Mouse (Mus musculus): ENCODE results near the gene Pprc1.

The Pprc1 gene

DNA sequence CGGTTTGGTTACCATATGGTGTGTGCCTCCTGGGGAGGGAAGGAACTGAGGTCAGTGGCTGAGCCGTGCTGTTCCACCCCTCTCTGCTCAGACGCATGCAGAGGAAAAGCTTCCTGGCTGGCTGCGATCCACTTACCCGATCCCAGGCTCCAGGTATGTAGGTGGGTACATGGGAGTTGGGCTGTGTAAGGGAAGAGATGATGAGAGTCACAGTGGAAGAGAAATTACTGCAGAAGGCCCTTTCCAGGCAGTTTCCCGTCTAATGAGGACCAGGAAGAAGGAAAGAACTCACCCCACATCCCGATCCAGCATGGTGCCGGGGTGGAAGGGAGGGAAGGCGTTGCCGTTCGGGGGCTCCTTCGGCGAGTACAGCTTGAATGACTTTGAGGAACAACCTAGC is 8.7 kb upstream of the Pprc1 start:
- DNase-seq = no peak

DNA sequence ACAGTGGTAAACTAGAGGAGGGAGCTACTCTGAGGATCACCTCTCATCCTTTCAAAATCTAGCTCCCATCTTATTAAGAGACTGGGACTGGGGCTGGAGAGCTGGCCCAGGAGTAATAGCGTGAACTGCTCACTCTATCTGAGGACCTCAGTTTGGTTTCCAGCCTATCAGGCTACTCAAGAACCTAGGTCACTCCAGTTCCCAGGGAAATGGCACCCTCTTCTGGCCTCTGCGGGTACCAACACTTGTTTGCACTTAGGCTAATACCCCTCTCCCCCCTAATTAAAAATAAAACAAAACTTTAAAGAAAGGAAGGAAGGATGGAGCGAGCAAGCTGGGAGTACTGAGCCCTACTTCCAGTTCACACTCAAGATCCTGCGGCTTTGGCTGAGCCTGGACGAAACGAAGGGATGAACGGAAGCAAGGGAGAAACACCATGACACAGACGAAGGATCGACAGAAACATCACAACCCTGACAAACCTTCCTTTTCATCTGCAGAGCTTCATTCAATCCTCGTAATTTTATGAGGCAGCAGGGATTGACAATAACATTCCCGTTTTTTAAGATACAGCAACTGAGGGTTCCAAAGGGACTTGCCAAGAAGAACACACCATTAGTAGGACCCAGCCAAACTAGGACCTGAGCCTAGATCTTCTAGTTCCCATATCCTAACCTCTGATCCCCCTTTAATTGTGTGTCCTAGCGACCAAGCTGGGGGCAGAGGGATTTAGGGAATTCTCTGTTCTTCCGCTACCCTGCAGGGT is 8.0 kb upstream of the Pprc1 start:
- no peak for DNase-seq

DNA sequence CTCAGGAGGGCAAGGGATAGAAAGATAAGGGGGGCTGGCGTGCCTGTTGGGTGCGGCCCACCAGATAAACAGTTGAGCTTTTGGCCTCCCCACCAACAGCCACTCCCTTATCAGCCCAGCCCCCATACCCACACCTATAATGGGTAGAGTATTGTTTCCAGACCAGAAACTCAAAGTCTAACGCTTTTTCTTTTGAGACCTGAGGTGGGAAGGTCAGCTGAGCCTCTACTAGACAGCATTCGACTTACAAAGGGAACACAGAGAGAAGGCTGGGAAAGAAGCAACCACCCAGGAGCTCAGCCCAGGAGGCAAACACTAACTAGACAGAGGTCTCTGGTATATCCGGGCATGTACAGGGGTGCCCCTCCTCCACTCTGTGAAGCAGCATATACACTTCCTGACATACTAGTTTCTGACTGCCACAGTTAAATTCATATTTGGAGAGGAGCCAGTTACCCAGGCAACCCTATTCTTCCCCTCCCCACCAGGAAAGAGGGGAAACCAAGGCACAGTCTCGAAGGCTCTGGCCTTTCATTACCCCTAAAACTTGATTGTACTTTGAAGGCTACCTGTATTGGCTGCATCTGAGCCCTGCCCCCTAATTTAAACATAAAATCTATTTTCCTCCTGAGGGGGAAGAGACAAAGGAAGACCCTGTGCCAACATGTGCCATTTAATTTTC is 7.3 kb upstream of the Pprc1 start:
- DNase-seq = no peak

DNA sequence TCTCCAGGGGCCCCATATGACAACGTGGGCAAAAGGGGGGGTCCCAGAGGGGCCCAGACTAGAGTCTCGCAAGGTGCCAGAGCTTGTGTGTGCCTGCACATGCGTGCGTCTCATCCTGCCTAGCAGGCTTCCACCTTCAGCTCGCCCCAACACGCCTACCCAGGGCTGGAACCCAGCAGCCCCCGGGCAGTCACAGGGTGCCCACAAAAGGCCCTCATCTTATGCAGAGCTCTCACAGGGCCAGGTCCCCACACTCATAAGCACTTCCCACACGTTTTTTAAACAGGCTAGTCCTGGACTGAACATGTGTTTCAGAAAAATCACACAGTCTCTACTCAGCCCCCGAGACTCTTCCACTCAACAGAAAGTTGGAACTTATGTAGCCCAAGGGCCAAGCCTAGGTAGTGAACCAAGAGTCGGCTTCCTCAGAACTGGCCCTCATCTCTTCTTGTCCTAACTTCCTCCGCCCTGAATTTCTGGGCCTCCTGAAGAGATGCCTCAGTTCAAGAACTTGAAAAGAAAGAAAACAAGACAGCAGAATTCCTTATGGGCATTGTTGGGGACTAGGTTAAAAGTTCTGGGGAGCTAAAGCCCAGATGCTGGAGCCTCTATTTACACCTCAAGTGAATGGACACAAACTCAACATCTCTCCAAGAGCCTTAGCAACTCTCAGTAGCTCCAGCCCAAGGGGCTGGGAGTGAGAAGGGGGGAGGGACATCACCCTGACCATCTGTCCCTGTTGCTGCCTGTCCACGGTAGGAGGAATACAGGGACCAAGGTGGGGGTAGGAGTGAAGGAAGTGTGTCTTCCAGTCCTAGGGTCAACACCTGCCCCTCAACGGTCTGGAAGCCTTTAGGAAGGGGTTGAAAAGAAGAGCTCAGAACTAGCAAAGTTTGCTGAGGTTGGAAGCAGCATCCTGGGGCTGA is 6.5 kb upstream of the Pprc1 start:
- DNase-seq = no peak

DNA sequence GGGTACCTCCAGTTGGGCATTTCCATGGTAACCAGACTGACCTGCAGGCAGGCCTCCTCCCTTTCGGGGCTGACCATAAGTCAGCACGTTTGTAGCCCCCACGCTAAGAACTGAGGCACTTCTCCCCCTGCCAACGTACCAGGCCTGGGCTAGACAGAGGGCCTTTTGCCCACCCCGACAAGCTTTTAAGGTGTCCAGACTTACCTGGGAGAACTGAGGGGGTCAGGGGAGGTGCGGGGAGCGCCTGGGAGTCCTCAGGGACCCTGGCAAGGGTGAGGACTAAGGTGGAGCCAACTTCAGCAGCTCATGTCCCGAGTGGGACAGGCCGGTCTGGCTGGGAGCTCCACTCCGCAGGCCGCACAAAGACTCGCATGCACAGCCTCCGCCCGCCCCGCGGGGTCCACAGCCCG is 5.8 kb upstream of the Pprc1 start:
- DNase-seq = no peak

GRCm38 (mm10) chr19:46039478-46039877 is 5.2 kb upstream of the Pprc1 start:
- DNase-seq = peak; percentile 99

DNA sequence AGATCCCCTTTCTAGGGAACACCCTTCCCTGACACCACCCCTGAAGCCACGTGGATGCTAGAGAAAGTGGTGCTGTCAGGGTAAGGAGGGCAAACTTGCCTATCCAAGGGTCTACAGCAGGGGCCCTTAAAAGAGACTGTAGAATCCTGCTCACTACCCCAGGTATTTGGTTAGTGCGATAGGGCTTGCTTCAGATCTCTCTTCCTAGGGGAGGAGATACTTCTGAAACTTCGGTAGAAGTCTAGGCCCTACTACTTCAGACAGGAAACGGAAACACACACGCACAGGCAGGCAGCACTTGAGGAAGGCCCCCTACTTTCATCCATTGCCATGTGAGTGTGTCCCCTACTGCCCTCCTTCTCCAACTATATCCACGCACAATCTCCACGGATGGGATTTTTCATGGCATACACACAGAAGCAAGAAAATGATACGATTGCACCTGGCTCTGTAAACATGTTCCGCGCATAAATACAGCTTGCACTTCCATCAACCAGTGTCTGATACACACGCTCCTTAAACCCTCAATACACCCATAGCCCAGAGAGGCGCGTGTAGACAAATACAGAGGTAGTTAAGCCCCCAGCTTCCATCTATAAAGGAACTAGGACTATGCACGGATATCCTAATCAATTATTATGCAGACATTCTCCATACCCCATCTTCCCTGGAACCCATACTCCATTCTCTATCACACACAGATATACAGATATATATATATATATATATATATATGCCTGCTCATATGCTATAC is 4.4 kb upstream of the Pprc1 start:
- peak; percentile 22 for DNase-seq

DNA sequence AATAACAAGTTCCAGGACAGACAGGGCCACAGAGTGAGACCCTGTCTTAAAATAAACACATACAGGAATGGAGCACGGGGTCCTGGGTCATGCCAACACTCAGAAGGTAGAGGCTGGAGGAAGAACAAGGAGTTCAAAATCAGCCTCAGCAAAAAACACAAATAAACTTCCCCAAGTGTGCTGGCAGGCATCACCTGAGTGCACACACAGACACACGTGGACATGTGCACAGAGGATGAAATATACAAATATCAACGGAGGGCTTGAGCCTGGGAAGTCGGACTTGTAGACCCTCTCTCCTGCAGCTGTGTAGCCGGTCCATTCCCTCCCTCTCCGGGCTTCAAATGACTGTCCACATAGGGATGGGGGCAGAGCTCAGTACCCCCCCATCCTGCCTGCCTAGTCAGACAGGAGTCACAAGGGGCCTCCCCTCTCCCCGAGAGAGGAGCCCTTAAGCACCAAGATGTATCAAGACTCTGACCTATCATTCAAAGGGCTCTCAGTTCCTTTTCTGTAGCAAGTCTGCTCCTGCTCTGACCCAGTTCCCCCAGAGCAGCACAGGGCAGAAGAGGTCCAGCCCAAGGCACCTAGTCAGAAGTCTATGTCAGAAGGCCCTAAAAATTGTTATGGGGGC is 3.3 kb upstream of the Pprc1 start:
- peak; percentile 33 for DNase-seq

DNA sequence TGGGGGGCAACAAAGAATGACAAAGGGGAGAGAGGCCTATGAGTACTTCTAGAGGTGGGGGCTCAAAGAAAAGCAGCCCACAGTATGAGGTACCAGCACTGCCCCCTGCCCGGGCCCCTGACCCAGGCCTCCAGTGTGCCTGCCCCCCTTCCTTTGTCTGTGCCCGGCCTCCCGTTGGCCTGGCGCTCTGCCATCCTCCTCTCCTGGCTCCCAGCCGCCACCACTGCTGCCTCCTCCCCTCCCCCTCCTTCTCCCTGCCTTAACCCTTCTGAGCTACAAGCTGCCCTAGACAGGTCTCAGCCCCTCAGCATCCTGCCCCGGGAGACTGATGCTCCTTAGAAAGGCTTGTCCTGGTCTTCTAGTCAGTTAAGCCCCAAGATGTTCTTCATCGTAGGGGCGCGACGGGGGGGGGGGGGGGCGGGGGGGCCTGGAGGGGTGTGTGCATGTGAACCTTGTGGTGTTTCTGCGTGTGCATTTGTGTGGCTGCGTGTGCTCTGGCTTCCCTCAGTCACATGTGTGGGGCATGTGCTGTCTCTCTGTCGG is 2.7 kb upstream of the Pprc1 start:
- peak; percentile 87 for DNase-seq

DNA sequence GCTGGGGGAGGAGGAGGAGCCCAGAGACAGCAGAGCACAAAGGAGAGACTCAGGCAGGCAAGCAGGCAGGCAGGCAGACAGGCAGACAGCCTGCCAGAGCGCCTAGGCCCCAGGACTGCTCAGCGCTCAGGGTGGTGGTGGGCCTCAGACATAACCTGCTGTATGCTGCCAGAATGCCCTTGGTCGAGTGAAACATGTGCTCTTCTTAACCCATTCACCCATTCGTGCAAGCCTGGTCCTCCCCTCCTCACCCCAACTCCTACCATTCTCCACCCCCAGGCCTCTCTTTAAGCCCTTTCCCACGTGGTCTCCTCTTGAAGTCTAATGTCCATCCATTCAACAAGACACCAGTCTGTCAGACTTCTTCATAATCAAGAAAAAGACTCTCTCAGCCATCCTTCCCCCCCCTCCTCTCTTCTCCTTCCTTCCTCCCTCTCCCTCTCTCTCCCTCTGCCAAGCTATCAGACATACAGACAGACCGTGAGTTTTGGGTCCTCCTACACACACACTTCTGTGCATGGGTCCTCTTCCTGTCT is 2.1 kb upstream of the Pprc1 start:
- DNase-seq = peak; percentile 81

GRCm38 (mm10) chr19:46043380-46043779 is 1.3 kb upstream of the Pprc1 start:
- DNase-seq = no peak

DNA sequence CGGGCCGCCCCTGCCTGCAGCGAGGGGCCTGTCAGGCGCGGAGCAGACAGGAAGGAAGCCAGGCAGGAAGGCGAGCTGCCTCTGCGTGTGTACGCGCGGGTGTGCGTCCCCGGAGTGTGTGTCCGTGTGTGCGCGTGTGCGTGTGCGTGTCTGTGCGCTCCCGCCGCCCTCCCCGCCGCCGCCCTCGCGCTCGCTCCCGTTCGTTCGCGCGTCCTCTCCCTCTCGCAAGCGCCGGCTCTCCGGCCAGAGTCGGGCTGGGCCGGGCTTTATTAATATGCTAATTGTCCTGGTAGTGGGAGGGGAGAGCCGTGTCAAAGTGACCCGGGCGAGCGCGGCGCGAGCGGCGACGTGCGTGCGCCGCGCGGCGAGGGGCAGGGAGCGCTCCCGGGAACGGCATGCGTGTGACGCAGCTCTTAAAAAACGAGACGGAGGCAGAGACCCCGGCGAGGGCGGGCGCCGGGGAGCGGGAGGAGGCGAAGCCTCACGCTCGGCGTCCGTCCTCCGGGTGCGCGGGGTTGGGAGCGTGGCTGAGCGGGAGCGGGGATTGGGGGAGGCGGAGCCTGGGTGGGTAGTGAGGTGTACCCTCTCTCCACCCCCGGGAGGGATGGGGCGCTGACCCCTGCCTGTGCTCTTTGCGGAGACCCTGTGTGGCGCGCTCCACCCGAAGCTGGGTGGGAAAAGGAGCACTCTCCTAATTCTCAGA is 458 bp downstream of the Pprc1 start, which contains the start of gene Ldb1:
TSS of gene Ldb1 (minus strand) at position 222 of the 703 bp plus-strand sequence.
- DNase-seq = peak; percentile 93

DNA sequence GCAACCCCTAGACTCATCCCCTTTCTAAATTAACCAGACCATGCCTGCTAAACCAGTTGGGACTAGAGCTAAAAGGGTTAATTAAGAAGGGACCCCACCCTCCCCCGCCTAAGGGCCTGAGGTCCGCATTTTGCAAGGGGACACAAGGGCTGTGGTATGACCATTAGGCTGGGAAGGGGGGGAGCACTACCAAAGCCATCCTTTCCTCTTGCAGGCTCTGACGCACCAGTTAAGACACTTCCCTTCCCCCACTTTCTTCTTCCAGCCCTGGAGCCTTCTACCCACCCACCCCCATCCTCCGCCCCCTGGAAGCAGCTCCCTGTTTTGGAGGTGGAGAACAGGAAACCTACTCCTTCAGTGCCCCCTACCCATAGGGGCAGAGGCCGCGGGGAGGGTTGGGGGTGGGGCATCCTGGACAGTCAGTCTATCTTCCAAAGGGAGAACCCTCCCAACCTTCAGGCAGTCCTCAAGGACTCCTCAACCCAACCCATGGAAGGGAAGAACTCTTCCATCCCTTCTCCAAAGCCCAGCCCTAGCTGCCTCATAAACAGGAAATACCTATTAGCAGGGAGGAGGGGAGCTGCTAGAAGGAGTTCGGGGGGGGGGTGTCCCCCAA is 1.1 kb downstream of the Pprc1 start:
- peak; percentile 81 for DNase-seq

- peak; percentile 44 for DNase-seq
These were observed 1.9 kb downstream of the Pprc1 start for GRCm38 (mm10) chr19:46046621-46047025.

- DNase-seq = no peak
These were observed 2.7 kb downstream of the Pprc1 start for GRCm38 (mm10) chr19:46047426-46047825.

- DNase-seq = no peak
These were observed 4.4 kb downstream of the Pprc1 start for GRCm38 (mm10) chr19:46049129-46049528.

DNA sequence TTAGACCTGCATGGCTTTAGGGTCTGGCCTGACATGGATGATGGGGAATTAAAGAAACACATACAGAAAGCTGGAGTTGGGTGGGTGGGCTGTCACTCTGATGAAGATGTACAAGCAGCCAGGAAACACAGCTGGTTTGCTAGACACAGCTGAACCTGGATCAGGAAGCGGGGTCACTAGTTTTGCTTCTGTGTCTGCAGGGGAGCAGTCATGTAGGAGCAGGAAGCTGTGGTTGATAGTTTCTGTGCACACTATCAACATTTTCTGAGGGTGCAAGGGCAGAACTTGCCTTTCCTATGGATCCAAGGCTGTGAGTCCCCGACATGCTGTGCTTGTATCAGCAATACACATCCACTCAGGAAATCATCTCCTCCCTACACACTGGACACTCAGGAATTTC is 5.8 kb downstream of the Pprc1 start:
- no peak for DNase-seq

DNA sequence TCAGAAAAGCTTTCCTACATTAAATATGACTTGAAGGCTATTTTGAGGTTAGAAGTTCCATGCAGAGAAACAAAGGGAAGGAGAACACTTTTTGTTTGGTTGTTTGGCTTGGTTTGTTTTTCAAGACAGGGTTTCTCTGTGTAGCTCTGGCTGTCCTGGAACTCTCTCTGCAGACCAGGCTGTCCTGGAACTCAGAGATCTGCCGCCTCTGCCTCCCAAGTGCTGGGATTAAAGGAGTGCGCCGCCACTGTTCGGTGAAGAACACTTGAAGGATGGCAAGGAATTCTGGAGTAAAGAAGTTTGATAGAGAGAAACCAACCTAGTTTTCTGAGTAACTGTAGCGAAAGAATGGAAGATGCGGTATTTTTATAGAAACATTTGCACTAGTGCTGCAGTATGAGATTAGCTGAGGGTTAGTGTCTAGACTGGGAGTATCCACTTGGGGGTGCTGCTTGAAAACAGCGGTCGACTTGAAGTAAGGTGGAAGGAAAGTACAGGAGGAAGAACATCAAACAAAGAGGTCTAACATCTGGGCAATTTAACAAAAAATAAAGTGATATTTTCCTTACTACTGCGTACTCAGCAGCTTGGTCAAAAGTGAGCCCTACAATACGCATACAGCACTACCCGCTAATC is 11.2 kb downstream of the Pprc1 start:
- no peak for DNase-seq

- peak; percentile 96 for DNase-seq
These were observed 11.8 kb downstream of the Pprc1 start for GRCm38 (mm10) chr19:46056388-46056946.

All from embryo, embryonic 11 days (tissue).